Mouse (Mus musculus) T-helper 2 cell (primary cell): Measurements from ENCODE around the gene Tchh.

Experiments
- in situ Hi-C: fragments of 300-600 bp; cut with MboI, MseI; formaldehyde crosslinking; loops from one replicate; pipeline ENCODE4 v1.15.1; 2025; ENCODE audit warnings: high pct_unique_total_duplicates

The Tchh gene

GRCm38 (mm10) chr3:93442030-93442429 is at the start of gene Tchh:
Gene Tchh (plus strand): TSS chr3:93442330.
- in situ Hi-C loops: no loop called here

GRCm38 (mm10) chr3:93393366-93393765 is 48.8 kb upstream of the Tchh start, which contains the start of gene Rptn:
Gene Rptn (plus strand): TSS chr3:93393699.
- in situ Hi-C loops: no loop called here

- in situ Hi-C loops: no loop called here
Observed at GRCm38 (mm10) chr3:93403936-93404335, 38.2 kb upstream of the Tchh start.

GRCm38 (mm10) chr3:93406992-93407391 is 35.1 kb upstream of the Tchh start:
- in situ Hi-C loops: no loop called here

- in situ Hi-C loops: no loop called here
Observed at GRCm38 (mm10) chr3:93411905-93412304, 30.2 kb upstream of the Tchh start.

GRCm38 (mm10) chr3:93431673-93432072 is 10.5 kb upstream of the Tchh start:
- in situ Hi-C loops: no loop called here

GRCm38 (mm10) chr3:93443501-93444101 is 1.5 kb downstream of the Tchh start:
- in situ Hi-C loops: no loop called here

- in situ Hi-C loops: loop anchor here (5.0 kb wide), 1 partner anchor 48 kb away; no protein-coding TSS in a partner anchor
Observed at GRCm38 (mm10) chr3:93444343-93445164, 2.4 kb downstream of the Tchh start.

GRCm38 (mm10) chr3:93445165-93445705 is 3.1 kb downstream of the Tchh start:
- in situ Hi-C loops: loop anchor here (5.0 kb wide), 1 partner anchor 47 kb away; no protein-coding TSS in a partner anchor

GRCm38 (mm10) chr3:93446128-93446755 is 4.1 kb downstream of the Tchh start:
- in situ Hi-C loops: loop anchor here (5.0 kb wide), 1 partner anchor 46 kb away; no protein-coding TSS in a partner anchor

GRCm38 (mm10) chr3:93446756-93447137 is 4.6 kb downstream of the Tchh start:
- in situ Hi-C loops: loop anchor here (5.0 kb wide), 1 partner anchor 46 kb away; no protein-coding TSS in a partner anchor

GRCm38 (mm10) chr3:93447138-93447841 is 5.2 kb downstream of the Tchh start:
- in situ Hi-C loops: loop anchor here (5.0 kb wide), 1 partner anchor 45 kb away; no protein-coding TSS in a partner anchor

GRCm38 (mm10) chr3:93466556-93466955 is 24.4 kb downstream of the Tchh start:
- in situ Hi-C loops: no loop called here

- in situ Hi-C loops: no loop called here
Observed at GRCm38 (mm10) chr3:93467130-93467529, 25.0 kb downstream of the Tchh start.

GRCm38 (mm10) chr3:93468561-93468960 is 26.4 kb downstream of the Tchh start, which contains the start of gene Tchhl1:
Gene Tchhl1 (plus strand): TSS chr3:93468754.
- in situ Hi-C loops: no loop called here

GRCm38 (mm10) chr3:93469629-93470028 is 27.5 kb downstream of the Tchh start:
- in situ Hi-C loops: no loop called here

- in situ Hi-C loops: no loop called here
Observed at GRCm38 (mm10) chr3:93480053-93480452, 37.9 kb downstream of the Tchh start.

- in situ Hi-C loops: no loop called here
Observed at GRCm38 (mm10) chr3:93481982-93482616, 40.0 kb downstream of the Tchh start.

- in situ Hi-C loops: no loop called here
Observed at GRCm38 (mm10) chr3:93485611-93486010, 43.5 kb downstream of the Tchh start.

- in situ Hi-C loops: no loop called here
Observed at GRCm38 (mm10) chr3:93488541-93488940, 46.4 kb downstream of the Tchh start.

GRCm38 (mm10) chr3:93492176-93492575 is 50.0 kb downstream of the Tchh start:
- in situ Hi-C loops: loop anchor here (5.0 kb wide), 3 partner anchors 45 to 375 kb away; no protein-coding TSS in a partner anchor
